Mouse (Mus musculus) gastrocnemius, postnatal 4 days (tissue): ENCODE results near the gene Mlf2. TPM values are rescaled to one million over a fixed set of nuclear protein-coding genes. Genes with fewer than 3 reads are reported as not detected.

Source experiments
- total RNA-seq, 2 experiments: library from RNA; stranded (reverse); gene quantifications; 2 replicates each; pipeline ENCODE4 v1.2.3; 2021

Gene Mlf2
- total RNA-seq, 2 experiments from 2014 or later: 236 to 238 TPM

Other genes with a start within 250 kb of the Mlf2 start
- 10 to 100 TPM; 71.0 to 82.6 TPM for gene Emg1, start 219.2 kb upstream of the Mlf2 start, total RNA-seq
- 100 to 1,000 TPM; 234 to 238 TPM for gene Phb2, start 219.1 kb upstream of the Mlf2 start, total RNA-seq
- 1 to 10 TPM; 4.6 to 6.4 TPM for gene Ptpn6, start 192.7 kb upstream of the Mlf2 start, total RNA-seq
- gene Grcc10, start 190.0 kb upstream of the Mlf2 start, total RNA-seq: 100 to 1,000 TPM; 177 to 209 TPM
- under 1 TPM in 1 of 2 experiments, not detected in 1; 0.83 TPM for gene Gm45234, start 175.4 kb upstream of the Mlf2 start, total RNA-seq
- gene Atn1, start 174.9 kb upstream of the Mlf2 start, total RNA-seq: 10 to 100 TPM; 52.9 to 66.5 TPM
- 1 to 10 TPM; 6.0 to 6.5 TPM for gene Eno2, start 161.7 kb upstream of the Mlf2 start, total RNA-seq
- gene Lrrc23, start 151.7 kb upstream of the Mlf2 start, total RNA-seq: not detected
- 10 to 100 TPM; 10.5 to 11.7 TPM for gene Spsb2, start 122.7 kb upstream of the Mlf2 start, total RNA-seq
- 1,000 to 10,000 TPM; 2,059 to 2,144 TPM for gene Tpi1, start 117.1 kb upstream of the Mlf2 start, total RNA-seq
- gene Usp5, start 101.9 kb upstream of the Mlf2 start, total RNA-seq: 10 to 100 TPM; 81.7 to 85.9 TPM
- 10 to 100 TPM; 27.9 to 28.2 TPM for gene Cdca3, start 101.8 kb upstream of the Mlf2 start, total RNA-seq
- 10 to 100 TPM; 13.6 to 14.3 TPM for gene Gnb3, start 91.1 kb upstream of the Mlf2 start, total RNA-seq
- gene P3h3, start 73.6 kb upstream of the Mlf2 start, total RNA-seq: 10 to 100 TPM; 57.3 to 62.8 TPM
- gene Gpr162, start 67.4 kb upstream of the Mlf2 start, total RNA-seq: 1 to 10 TPM; 1.2 to 1.3 TPM
- gene Cd4, start 43.2 kb upstream of the Mlf2 start, total RNA-seq: 1 to 10 TPM; 1.4 to 1.7 TPM
- 1 to 10 TPM; 1.1 to 1.2 TPM for gene Lag3, start 19.7 kb upstream of the Mlf2 start, total RNA-seq
- gene Ptms, start 11.3 kb upstream of the Mlf2 start, total RNA-seq: 100 to 1,000 TPM; 395 to 409 TPM
- 10 to 100 TPM; 86.3 to 86.8 TPM for gene Cops7a, start 34.2 kb downstream of the Mlf2 start, total RNA-seq
- gene Pianp, start 65.3 kb downstream of the Mlf2 start, total RNA-seq: under 1 TPM; 0.56 to 0.67 TPM
- 10 to 100 TPM; 28.1 to 32.8 TPM for gene Zfp384, start 77.8 kb downstream of the Mlf2 start, total RNA-seq
- gene Ing4, start 108.4 kb downstream of the Mlf2 start, total RNA-seq: 10 to 100 TPM; 54.1 to 54.2 TPM
- gene Acrbp, start 118.3 kb downstream of the Mlf2 start, total RNA-seq: 1 to 10 TPM; 3.9 to 4.6 TPM
- under 1 TPM; 0.20 to 0.31 TPM for gene Lpar5, start 136.5 kb downstream of the Mlf2 start, total RNA-seq
- 100 to 1,000 TPM; 160 to 164 TPM for gene Chd4, start 164.6 kb downstream of the Mlf2 start, total RNA-seq
- gene Nop2, start 200.5 kb downstream of the Mlf2 start, total RNA-seq: 10 to 100 TPM; 26.7 to 28.5 TPM
- gene Iffo1, start 213.9 kb downstream of the Mlf2 start, total RNA-seq: 100 to 1,000 TPM in 1 of 2 experiments, 10 to 100 TPM in 1; 90.6 to 108 TPM
- 1,000 to 10,000 TPM; 5,945 to 6,079 TPM for gene Gapdh, start 235.1 kb downstream of the Mlf2 start, total RNA-seq